Mouse (Mus musculus): ENCODE data around the gene Fbll1.
A peak's percentile ranks its signal among the peaks of the same experiment; 100 is the strongest.
"Not testable (repeated sequence)": the region's sequence is repeated elsewhere in the genome, so short reads cannot be mapped to it uniquely, and the experiment has no call there.

Fbll1 gene

GRCm38 (mm10) chr11:35798874-35799273, at the start of gene Fbll1:
Fbll1 (minus strand) TSS chr11:35798884.
- DNase-seq (ENCODE audit: low spot score): no peak

GRCm38 (mm10) chr11:35844299-35844698, 45.6 kb upstream of the Fbll1 start:
- no peak for DNase-seq (ENCODE audit: low spot score)

GRCm38 (mm10) chr11:35842560-35842959, 43.9 kb upstream of the Fbll1 start:
- not testable (repeated sequence) for DNase-seq (ENCODE audit: low spot score)

GRCm38 (mm10) chr11:35841738-35842325, 43.1 kb upstream of the Fbll1 start:
- no peak for DNase-seq (ENCODE audit: low spot score)

- DNase-seq (ENCODE audit: low spot score): not testable (repeated sequence)
These were observed 42.1 kb upstream of the Fbll1 start for GRCm38 (mm10) chr11:35840806-35841205.

- DNase-seq (ENCODE audit: low spot score): no peak
These were observed 41.6 kb upstream of the Fbll1 start for GRCm38 (mm10) chr11:35840282-35840681.

GRCm38 (mm10) chr11:35838345-35839338, 40.0 kb upstream of the Fbll1 start:
- DNase-seq (ENCODE audit: low spot score): peak; percentile 61

- DNase-seq (ENCODE audit: low spot score): no peak
These were observed 38.8 kb upstream of the Fbll1 start for GRCm38 (mm10) chr11:35837156-35838126.

GRCm38 (mm10) chr11:35834022-35834760, 35.5 kb upstream of the Fbll1 start, which contains the start of gene Rars:
Rars (minus strand) TSS chr11:35834506.
- peak; percentile 83 for DNase-seq (ENCODE audit: low spot score)

- DNase-seq (ENCODE audit: low spot score): no peak
These were observed 34.6 kb upstream of the Fbll1 start for GRCm38 (mm10) chr11:35833270-35833669.

- DNase-seq (ENCODE audit: low spot score): no peak
These were observed 33.5 kb upstream of the Fbll1 start for GRCm38 (mm10) chr11:35832139-35832538.

- no peak for DNase-seq (ENCODE audit: low spot score)
These were observed 29.0 kb upstream of the Fbll1 start for GRCm38 (mm10) chr11:35827714-35828113.

- no peak for DNase-seq (ENCODE audit: low spot score)
These were observed 17.6 kb upstream of the Fbll1 start for GRCm38 (mm10) chr11:35816316-35816715.

GRCm38 (mm10) chr11:35811458-35811857, 12.8 kb upstream of the Fbll1 start:
- no peak for DNase-seq (ENCODE audit: low spot score)

- no peak for DNase-seq (ENCODE audit: low spot score)
These were observed 2.6 kb upstream of the Fbll1 start for GRCm38 (mm10) chr11:35801332-35801731.

GRCm38 (mm10) chr11:35798495-35798820, 226 bp downstream of the Fbll1 start:
- DNase-seq (ENCODE audit: low spot score): peak; percentile 51

- DNase-seq (ENCODE audit: low spot score): peak; percentile 13
These were observed 761 bp downstream of the Fbll1 start for GRCm38 (mm10) chr11:35797751-35798494.

GRCm38 (mm10) chr11:35792800-35793199, 5.9 kb downstream of the Fbll1 start:
- not testable (repeated sequence) for DNase-seq (ENCODE audit: low spot score)

GRCm38 (mm10) chr11:35788443-35788842, 10.2 kb downstream of the Fbll1 start:
- no peak for DNase-seq (ENCODE audit: low spot score)

GRCm38 (mm10) chr11:35784537-35784936, 14.1 kb downstream of the Fbll1 start:
- no peak for DNase-seq (ENCODE audit: low spot score)

- no peak for DNase-seq (ENCODE audit: low spot score)
These were observed 14.7 kb downstream of the Fbll1 start for GRCm38 (mm10) chr11:35784002-35784401.

Data from left cerebral cortex, adult 11 months (tissue).